Mouse (Mus musculus): ENCODE measurements at regions not wholly inside any gene's neighbourhood (a gene's known extent, or its start where the extent isn't known, plus 50 kb on each side); places are given as distances from the start of the nearest gene placed in this dataset.

- peak; percentile 16 to 43 for DNase-seq (ENCODE audit: low spot score in 2 of 2)
Observed at GRCm38 (mm10) chr9:14173631-14174323, 101.1 kb upstream of the Sesn3 start.

- no peak for DNase-seq (ENCODE audit: low spot score in 2 of 2)
Observed at GRCm38 (mm10) chr9:14174324-14175040, 100.4 kb upstream of the Sesn3 start.

GRCm38 (mm10) chr9:14175041-14175881 is 99.6 kb upstream of the Sesn3 start:
- DNase-seq (ENCODE audit: low spot score in 2 of 2): peak; percentile 6 to 26

DNA sequence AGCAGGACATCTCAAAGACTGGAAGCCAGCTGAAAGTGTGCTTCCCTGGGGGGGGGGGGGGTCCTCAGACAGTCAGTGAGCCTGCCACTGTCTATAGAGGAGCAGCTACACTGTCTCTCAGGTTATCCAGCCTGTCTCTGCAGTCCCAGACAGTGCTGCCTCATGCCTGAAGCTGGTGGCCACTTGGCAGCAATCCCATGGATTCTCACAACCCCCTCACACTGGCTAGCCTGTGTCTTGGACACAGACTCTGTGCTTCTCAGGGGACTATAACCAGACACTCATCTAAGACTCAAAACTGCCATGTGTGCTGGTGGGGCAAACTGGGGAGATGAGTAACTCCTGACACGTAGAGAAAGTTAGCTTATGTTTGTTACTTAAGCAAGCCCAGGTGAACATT is 95.1 kb upstream of the Sesn3 start:
- DNase-seq (ENCODE audit: low spot score in 2 of 2): no peak

- no peak for DNase-seq (ENCODE audit: low spot score in 2 of 2)
Observed at GRCm38 (mm10) chr9:14184261-14184660, 90.6 kb upstream of the Sesn3 start.

DNA sequence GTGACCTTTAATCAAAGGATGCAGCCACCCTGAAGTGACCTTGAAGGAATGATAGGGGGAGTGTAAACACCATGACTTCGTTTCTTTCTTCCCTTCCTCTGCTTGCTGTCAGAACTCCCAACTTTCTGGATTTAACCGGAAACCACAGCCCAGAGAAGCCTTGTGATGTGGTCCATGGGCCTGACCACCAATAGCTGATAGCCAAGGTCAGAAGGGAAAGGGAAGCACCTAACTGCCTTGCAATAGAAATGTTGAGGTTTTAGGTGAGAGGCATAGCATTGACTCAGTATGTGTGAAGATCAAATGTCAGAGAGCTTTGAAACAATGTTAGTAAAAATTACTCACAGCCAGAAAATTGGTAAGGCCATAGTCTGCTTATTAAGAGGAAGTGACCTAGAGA is 89.2 kb upstream of the Sesn3 start:
- no peak for DNase-seq (ENCODE audit: low spot score in 2 of 2)

- no peak for DNase-seq (ENCODE audit: low spot score in 2 of 2)
Observed at GRCm38 (mm10) chr9:14187753-14188152, 87.1 kb upstream of the Sesn3 start.

- DNase-seq (ENCODE audit: low spot score in 2 of 2): no peak
Observed at GRCm38 (mm10) chr9:14188504-14188903, 86.4 kb upstream of the Sesn3 start.

DNA sequence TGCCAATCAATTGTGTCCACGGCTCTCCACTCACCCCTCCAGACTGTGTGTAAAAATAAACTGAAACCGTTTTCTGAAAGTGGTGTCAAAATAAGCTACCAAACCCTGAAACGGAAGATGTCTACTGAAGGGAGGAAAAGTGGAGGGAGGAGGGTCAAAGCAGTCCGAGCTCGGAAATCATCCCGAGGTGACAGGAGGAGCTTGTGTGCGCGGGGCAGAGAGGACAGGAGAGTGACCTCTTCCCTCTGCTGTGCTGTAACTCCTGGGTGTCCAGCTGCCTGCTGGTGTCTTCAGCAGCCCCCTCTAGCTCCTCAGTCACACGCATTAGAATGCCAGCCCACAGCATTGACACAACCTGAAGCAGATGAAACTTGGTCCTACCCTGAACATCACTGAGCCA is 84.2 kb upstream of the Sesn3 start:
- no peak for DNase-seq (ENCODE audit: low spot score in 2 of 2)

GRCm38 (mm10) chr9:14194748-14195147 is 80.1 kb upstream of the Sesn3 start:
- DNase-seq (ENCODE audit: low spot score in 2 of 2): no peak

DNA sequence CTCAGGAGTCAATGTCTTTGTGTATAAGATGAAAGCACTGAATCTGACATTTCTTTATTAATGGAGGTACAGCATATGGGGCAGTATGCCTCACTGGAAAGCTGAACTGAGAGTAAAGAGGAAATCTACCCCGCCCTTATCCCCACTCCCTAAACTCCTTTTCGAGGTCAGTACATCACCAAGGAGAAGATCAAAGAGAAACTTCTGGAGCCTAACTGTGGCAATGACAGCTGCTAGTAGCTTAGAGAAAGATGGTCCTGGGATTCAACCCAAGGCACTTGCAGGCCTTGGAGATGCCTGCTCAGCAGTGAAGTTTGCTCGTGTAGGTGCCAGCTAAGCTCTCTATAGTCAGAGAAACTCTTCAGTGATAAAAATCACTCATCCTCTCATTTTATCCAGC is 75.8 kb upstream of the Sesn3 start:
- no peak for DNase-seq (ENCODE audit: low spot score in 2 of 2)

GRCm38 (mm10) chr9:14199983-14200700 is 74.7 kb upstream of the Sesn3 start:
- DNase-seq (ENCODE audit: low spot score in 2 of 2): no peak

GRCm38 (mm10) chr9:14200852-14201251 is 74.0 kb upstream of the Sesn3 start:
- DNase-seq (ENCODE audit: low spot score in 2 of 2): no peak

DNA sequence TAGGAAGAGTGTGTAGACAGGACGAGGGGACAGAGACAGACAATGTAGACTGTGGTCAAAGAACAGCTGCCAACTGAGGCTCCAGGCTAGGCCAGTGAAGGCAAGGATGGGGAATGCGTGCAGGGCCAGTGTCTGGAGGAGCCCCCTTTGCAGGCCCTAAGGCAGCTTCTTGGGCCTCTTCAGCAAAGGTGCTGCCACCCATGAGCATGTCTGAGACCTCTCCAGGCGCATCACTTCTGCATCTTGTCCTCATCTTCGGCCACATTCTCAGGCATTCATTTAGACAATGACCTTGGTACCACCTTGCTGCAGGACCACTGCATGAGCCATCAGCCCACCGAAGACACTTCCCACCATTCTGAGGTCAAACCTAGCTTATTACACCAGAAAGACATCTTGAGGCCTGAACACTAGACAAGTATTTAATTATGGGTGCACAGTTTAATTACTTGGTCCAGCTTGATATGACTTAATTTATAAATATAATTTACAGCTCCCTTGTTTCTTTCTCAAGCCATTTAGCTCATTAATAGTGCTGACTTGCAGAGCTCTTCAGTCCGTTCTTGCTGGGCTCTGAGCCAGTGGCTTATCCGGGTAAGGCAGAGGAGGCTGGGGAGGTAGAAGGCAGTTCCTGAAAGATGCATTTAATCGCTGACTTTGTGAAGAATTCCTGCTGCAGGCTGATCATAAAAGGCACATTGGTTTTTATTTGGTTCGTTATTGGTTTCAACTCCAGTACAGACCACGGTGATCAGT is 72.1 kb upstream of the Sesn3 start:
- DNase-seq (ENCODE audit: low spot score in 2 of 2): no peak

GRCm38 (mm10) chr9:14203307-14203695 is 71.6 kb upstream of the Sesn3 start:
- DNase-seq (ENCODE audit: low spot score in 2 of 2): no peak

GRCm38 (mm10) chr9:14203768-14204416 is 71.0 kb upstream of the Sesn3 start:
- no peak for DNase-seq (ENCODE audit: low spot score in 2 of 2)

DNA sequence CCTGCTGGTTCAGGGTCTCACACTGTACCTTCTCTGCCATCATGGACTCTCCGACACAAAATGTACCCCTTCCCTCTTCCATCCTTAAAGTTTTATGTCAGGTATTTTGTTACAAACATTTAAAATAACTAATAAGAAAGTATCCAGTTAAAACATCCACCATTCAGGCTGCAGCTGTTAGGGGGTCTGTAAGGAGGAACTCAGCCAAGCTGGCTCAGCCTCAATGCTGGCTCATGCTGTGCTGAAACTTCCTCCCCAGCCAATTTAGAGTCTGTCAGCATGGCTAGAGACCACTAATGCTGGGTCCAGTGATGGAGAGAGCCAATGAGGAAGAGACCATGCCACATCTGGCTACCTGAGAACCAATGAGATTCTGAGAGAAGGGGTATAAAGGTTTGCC is 70.0 kb upstream of the Sesn3 start:
- no peak for DNase-seq (ENCODE audit: low spot score in 2 of 2)

GRCm38 (mm10) chr9:14206838-14207560 is 67.9 kb upstream of the Sesn3 start:
- no peak for DNase-seq (ENCODE audit: low spot score in 2 of 2)

DNA sequence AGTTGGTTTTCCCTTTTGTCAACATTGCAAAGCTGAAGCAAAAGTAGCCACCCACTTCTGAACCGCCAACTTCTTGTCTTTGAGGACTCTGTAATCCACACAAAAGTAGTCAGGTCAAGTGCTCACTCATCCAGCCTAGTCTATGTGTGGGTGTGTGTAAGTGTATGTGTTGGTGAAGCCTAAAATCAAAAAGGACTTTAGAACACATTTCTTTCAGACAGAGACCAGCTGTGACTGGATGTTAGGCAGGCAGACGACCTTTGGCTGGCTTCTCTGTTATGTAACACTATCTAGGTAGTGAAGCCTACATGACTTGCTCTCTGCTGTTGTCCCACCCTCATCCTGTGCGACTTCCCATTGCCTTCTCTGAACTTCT is 67.3 kb upstream of the Sesn3 start:
- DNase-seq (ENCODE audit: low spot score in 2 of 2): peak in 1 of 2 experiments; percentile 7
